Mouse (Mus musculus) heart, postnatal 0 days (tissue): ENCODE results near the gene Smim20. TPM values are rescaled to one million over a fixed set of nuclear protein-coding genes. Genes with fewer than 3 reads are reported as not detected.

ENCODE experiments used
- ATAC-seq: fragments of 200-750 bp; cut with Nextera tagmentation; 2 replicates; pipeline ENCODE4 v1.8.0; 2017; ENCODE audit warnings: low read depth, moderate number of reproducible peaks, moderate library complexity; ENCODE audit not compliant: insufficient read depth
- DNase-seq: peaks from one replicate; pipeline ENCODE4 v3.0.0-alpha.2; 2016; ENCODE audit warnings: low spot score
- H3K27ac ChIP-seq: fragments of 300-500 bp; sonication (generic); 2 replicates; pipeline ENCODE4 v1.5.1; 2014; ENCODE audit warnings: low read depth, mild to moderate bottlenecking
- H3K27me3 ChIP-seq: fragments of 300-500 bp; sonication (generic); 2 replicates; pipeline ENCODE4 v1.6.1; 2014; ENCODE audit warnings: low read length, mixed read lengths; ENCODE audit not compliant: control insufficient read depth, insufficient read depth
- H3K36me3 ChIP-seq: fragments of 300-500 bp; sonication (generic); replicated peaks from 2 replicates; pipeline ENCODE4 v1.6.1; 2014; ENCODE audit warnings: low read length, mixed read lengths; ENCODE audit not compliant: control insufficient read depth, insufficient read depth
- H3K4me1 ChIP-seq: fragments of 300-500 bp; sonication (generic); 2 replicates; pipeline ENCODE4 v1.6.1; 2014; ENCODE audit warnings: antibody characterized with exemption; ENCODE audit not compliant: control insufficient read depth, insufficient read depth
- H3K4me2 ChIP-seq: fragments of 300-500 bp; sonication (generic); 2 replicates; pipeline ENCODE4 v1.6.1; 2014; ENCODE audit warnings: low read depth, mild to moderate bottlenecking, low read length, moderate library complexity
- H3K4me3 ChIP-seq: fragments of 300-500 bp; sonication (generic); 2 replicates; pipeline ENCODE4 v1.5.1; 2014; ENCODE audit warnings: low read depth, low read length
- H3K9ac ChIP-seq: fragments of 300-500 bp; sonication (generic); replicated peaks from 2 replicates; pipeline ENCODE4 v1.6.1; 2014; ENCODE audit warnings: low read depth, low read length, mixed read lengths
- H3K9me3 ChIP-seq: fragments of 300-500 bp; sonication (generic); replicated peaks from 2 replicates; pipeline ENCODE4 v1.6.1; 2016; ENCODE audit warnings: low read length; ENCODE audit not compliant: control insufficient read depth
- CTCF ChIP-seq: IDR thresholded peaks from 2 replicates; pipeline ENCODE4 v1.5.1; 2016; ENCODE audit warnings: antibody characterized with exemption, control low read depth, low read depth
- EP300 ChIP-seq: IDR thresholded peaks from 2 replicates; pipeline ENCODE4 v1.6.1; 2016; ENCODE audit warnings: antibody characterized with exemption, low read depth
- WGBS: fragments of 180-500 bp; shearing (Covaris S2); extraction: QIAGEN DNeasy Blood & Tissue Kit; methylation state at CpG from one replicate; pipeline ENCODE4 v1.1.7; 2014; 5-methylcytosine and 5-hydroxymethylcytosine counted together
- polyA plus RNA-seq: library from polyadenylated mRNA; unstranded; fragments of >200 nt; fragmentation: Nextera tagmentation; extraction: Ambion mirVana; gene quantifications from 2 replicates; pipeline ENCODE4 v1.2.1, GENCODE M21; 2015
- total RNA-seq: library from RNA; depleted of rRNA; stranded (reverse); fragments of >200 nt; gene quantifications from 2 replicates; pipeline ENCODE4 v1.2.3, GENCODE M21; 2014; ENCODE audit warnings: low replicate concordance

The Smim20 gene
- total and polyA plus RNA-seq, 2 experiments from 2014 or later = 163 to 218 TPM

DNA sequence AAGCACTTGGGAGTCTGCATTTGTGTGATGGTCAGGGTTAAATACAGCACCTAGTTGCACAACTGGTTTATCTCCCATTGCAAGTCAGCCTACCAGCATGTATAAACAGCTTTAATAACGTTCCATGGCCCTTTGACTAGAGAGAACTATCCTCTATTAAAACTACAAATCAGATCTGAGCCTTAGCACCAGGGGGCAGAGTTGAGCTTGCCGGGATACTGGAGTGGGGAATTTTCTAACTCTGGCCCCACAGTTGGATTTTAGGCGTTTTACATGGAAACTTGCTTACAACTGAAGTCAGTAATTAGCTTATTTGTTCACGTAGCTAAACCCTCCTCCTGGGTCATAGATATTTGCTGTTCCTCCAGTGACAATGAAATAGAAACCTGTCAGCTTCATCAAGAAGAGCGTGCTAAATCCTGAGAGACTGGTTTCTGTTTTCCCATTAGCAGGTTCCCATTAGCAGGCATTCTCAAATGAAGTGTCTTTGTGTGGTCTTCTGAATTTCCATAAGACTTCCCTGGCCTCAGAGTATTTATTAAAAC lies 8.0 kb downstream of the Smim20 start:
- H3K36me3 ChIP-seq = peaks cover 26% of the 10 kb centered on the region
- DNase-seq (peak; percentile 28), ATAC-seq (no peak)
- no peak overlapping the region for H3K4me3 ChIP-seq
- no peaks in the 10 kb centered on the region for H3K9me3 ChIP-seq
- no peaks in the 10 kb centered on the region for H3K27me3 ChIP-seq
- H3K27ac ChIP-seq = 0 out of 2 replicates have a peak overlapping the region, but pooled peaks have one; percentile 14
- H3K4me1 ChIP-seq = peaks cover 42% of the 10 kb centered on the region
- WGBS = 42% methylated on average over 5 of the region's 5 CpGs
- H3K4me2 ChIP-seq = no peak overlapping the region
- no peak overlapping the region for H3K9ac ChIP-seq
- TF ChIP-seq CTCF = peak; percentile 58
- TF ChIP-seq EP300 = no peak

DNA sequence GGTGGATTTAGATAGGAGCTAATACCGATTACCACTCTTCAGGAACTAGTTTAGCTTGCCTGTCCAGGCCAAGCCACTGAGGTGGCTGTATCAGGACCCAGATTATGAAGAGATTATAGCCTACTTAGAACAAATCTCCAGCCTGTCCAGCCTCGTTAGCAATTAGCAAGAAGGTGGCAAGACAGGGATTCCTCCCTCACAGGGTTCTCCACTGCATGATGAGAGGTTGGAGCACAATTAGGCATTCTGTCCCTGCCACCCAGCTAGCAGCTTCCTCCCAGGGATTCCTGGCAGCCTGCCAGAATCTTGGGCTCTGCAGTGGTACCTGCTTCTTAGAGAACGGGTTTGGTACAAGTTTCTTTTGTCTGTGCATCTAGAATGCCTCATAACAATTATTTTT lies 8.5 kb downstream of the Smim20 start:
- H3K27ac ChIP-seq = peak overlapping the region; percentile 14; the same call in 1 of the 2 replicates
- peaks cover 26% of the 10 kb centered on the region for H3K36me3 ChIP-seq
- ATAC-seq (no peak), DNase-seq (peak; percentile 19)
- no peak for TF ChIP-seq EP300
- TF ChIP-seq CTCF = no peak
- no peak overlapping the region for H3K9ac ChIP-seq
- H3K4me3 ChIP-seq = no peak overlapping the region
- no peaks in the 10 kb centered on the region for H3K27me3 ChIP-seq
- H3K9me3 ChIP-seq = no peaks in the 10 kb centered on the region
- peaks cover 41% of the 10 kb centered on the region for H3K4me1 ChIP-seq
- H3K4me2 ChIP-seq = 0 out of 2 replicates have a peak overlapping the region, but pooled peaks have one; percentile 1
- 35% methylated on average over 3 of the region's 3 CpGs for WGBS

DNA sequence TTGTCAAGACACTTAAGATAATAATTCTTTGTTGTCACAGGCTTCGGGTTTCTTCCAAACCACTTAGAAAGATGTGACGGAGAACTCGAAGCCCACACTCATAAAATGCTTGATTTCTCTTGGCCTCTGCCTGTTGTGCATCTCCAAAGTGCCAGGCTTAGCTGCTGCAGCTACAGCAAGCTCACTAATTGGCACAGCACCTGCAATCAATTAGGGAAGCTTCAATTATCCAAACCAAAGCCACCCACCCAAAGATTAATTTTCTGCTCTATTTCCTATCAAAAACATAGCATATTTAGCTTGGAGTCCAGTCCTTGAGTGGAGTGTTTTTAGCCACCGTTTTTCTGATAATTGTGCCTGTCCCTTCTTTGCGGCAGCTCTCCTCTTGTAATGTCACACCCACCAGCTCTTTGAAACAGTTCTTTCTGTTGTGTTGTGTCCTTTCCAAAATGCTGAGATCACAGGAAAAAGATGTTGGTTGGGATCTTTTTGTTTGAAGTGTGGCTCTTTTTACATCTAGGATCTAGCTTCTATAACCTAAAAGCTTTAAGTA lies 9.7 kb downstream of the Smim20 start:
- DNase-seq = no peak
- H3K4me1 ChIP-seq = peaks cover 30% of the 10 kb centered on the region
- no peaks in the 10 kb centered on the region for H3K27me3 ChIP-seq
- WGBS = 67% methylated on average over 5 of the region's 5 CpGs
- H3K4me3 ChIP-seq = no peak overlapping the region
- no peak overlapping the region for H3K9ac ChIP-seq
- H3K27ac ChIP-seq = no peak overlapping the region
- TF ChIP-seq CTCF (no peak), EP300 (no peak)
- no peak for ATAC-seq
- H3K4me2 ChIP-seq = no peak overlapping the region
- no peaks in the 10 kb centered on the region for H3K9me3 ChIP-seq
- H3K36me3 ChIP-seq = peaks cover 26% of the 10 kb centered on the region

DNA sequence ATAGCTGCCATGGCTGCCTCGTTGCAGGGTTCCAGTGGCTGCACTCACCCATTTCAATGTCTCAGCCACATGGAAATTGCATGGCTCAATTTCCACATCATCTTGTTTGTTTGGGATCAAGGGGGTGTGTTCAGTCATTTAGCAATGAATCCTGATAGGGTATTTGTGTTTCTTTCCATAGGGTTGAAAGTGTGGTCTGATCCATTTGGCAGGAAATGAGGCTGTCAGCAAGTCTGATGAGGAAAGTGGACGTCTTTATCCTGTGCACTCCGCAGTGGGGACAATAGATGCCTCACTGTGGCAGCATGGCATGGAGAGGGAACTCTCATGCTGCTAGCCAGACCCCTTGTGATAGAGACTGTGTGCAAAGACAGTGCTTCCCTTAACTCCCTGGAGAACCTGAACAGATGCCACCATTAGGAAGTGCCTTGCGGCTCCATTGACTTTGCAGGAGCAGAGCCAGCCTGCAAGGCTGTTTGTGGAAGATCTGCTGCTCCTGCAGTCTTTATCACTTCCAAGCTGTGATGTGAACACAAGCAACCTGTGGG lies 10.9 kb downstream of the Smim20 start:
- WGBS = 45% methylated on average over 4 of the region's 4 CpGs
- no peak overlapping the region for H3K4me2 ChIP-seq
- H3K27me3 ChIP-seq = no peaks in the 10 kb centered on the region
- no peak overlapping the region for H3K27ac ChIP-seq
- H3K9ac ChIP-seq = no peak overlapping the region
- peaks cover 26% of the 10 kb centered on the region for H3K36me3 ChIP-seq
- ATAC-seq (no peak), DNase-seq (no peak)
- TF ChIP-seq CTCF = no peak
- TF ChIP-seq EP300 = no peak
- H3K4me3 ChIP-seq = no peak overlapping the region
- H3K4me1 ChIP-seq = peaks cover 29% of the 10 kb centered on the region
- no peaks in the 10 kb centered on the region for H3K9me3 ChIP-seq

DNA sequence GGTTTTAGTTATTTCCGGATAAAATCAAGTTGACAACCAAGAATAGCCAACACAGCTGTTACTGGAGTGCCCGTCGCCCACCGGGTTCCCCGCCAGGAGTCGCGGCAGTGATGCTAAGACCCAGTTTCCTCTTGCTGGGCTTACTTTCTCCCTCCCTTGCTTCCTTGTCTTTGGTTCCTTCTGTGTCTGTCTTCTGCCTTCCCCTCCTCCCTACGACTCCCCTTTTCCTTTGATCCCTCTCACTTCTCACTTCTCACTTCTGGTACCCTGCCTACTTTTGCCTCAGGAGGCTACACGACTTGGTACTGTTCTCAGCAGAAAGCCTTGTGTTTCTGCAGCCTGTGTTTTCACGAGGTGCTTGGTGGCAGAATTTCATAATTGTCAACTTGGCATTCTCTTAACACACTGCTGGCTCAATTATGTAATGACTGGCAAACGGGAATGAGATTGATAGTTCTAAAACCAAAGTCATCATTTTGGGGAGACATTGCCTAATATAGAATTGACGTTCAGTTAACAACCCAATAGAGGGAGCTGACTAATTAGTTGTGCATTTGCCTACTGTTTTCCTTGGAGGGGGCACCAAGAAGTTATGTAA lies 12.4 kb downstream of the Smim20 start:
- no peak overlapping the region for H3K27ac ChIP-seq
- 73% methylated on average over 12 of the region's 12 CpGs for WGBS

More for the DNA sequence above, 12.4 kb downstream of the Smim20 start:
- no peak overlapping the region for H3K9ac ChIP-seq
- no peaks in the 10 kb centered on the region for H3K9me3 ChIP-seq
- DNase-seq = no peak
- H3K27me3 ChIP-seq = no peaks in the 10 kb centered on the region
- no peak for ATAC-seq
- no peak overlapping the region for H3K4me3 ChIP-seq
- H3K4me2 ChIP-seq = no peak overlapping the region
- peaks cover 26% of the 10 kb centered on the region for H3K36me3 ChIP-seq
- peaks cover 16% of the 10 kb centered on the region for H3K4me1 ChIP-seq
- TF ChIP-seq EP300 = no peak
- TF ChIP-seq CTCF = no peak
